Mouse (Mus musculus) telencephalon, adult 2 months (tissue): ENCODE results near the gene Gm4894.
A peak's percentile ranks its signal among the peaks of the same experiment; 100 is the strongest.

Source experiments
- DNase-seq: peaks from one replicate; pipeline ENCODE4 v3.0.0-alpha.2; 2011; ENCODE audit warnings: low read depth, low spot score

Gene Gm4894

DNA sequence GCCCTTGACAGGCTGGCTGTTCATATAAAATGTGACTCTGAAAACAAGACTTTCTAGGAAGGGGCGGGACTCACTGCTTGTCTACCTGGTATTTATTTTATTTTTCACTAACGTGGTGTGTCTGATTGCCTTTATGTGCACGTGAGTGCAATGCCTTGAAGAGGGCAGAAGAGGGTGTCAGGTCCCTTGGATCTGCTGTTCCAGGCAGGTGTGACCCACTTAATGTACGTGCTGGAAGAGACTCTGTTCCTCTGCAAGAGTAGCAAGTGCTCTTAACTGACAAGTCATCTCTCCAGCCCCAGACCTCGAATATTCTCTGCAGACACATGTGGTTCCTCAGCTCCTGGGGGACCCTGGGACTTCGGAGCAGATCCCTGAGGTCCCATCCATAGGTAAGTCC is at the start of gene Gm4894:
Gene Gm4894 (plus strand): TSS at position 301 of the 400 bp plus-strand sequence.
- DNase-seq: no peak

DNA sequence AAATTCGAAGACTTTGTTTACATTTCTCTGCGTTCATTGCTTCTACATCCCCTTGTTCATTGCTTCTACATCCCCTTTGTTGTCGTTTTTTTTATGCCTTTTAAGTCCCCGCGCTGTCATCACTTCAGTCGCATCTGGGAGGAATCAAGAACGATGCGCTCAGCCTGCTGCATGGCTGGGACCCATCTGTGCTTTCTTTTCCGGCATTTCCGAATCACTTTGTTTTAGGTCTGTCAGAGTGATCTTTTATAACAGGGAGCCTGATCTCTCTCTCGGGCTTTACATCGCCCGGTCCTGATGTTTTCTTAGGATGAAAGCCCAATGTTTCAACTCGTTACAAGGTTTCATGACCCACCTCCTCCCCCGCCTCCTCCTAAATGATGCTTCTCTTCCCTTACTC is 44.0 kb upstream of the Gm4894 start:
- DNase-seq: no peak

DNA sequence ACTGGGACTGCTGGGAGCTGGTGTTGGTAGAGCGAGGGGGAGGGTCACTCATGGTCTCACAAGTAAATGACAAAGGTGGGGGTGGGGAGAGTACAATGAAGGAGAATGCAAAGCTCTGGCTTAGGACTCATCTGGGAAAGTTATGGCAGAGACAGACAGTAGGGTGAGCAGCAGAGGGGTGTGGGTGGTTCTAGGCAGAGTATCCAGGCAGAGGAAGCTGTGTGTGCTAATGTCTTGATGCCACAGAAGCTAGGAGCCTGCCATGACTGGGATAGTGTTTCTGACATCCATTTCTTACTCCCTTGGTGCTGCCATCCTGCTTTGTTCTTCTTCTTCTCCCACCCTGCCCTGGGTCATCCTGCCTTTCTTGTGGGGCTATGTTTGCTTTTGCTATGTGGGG is 38.8 kb upstream of the Gm4894 start:
- DNase-seq: no peak

- DNase-seq: no peak
Measured at GRCm38 (mm10) chr9:49214734-49215133, 35.6 kb upstream of the Gm4894 start.

GRCm38 (mm10) chr9:49217626-49218607 is 32.4 kb upstream of the Gm4894 start:
- DNase-seq: no peak

- DNase-seq: no peak
Measured at GRCm38 (mm10) chr9:49224488-49224887, 25.8 kb upstream of the Gm4894 start.

DNA sequence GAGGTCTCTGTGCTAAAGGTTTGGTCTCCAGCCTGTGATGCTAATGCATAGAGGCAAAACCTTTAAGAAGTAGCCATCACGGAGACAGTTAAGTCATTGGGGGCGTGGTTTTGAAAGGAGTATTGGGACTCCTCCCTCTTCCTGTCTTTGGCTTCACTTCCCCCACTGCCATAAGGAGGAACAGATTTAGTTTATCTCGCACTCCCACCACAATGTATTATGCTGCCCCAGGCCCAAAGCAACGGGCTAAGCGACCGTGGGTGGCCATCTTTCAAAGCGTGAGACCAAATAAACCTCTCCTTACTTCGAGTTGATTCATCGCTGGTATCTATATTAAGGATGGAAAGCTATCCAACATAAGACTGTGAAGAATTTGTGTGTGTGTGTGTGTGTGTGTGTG is 22.9 kb upstream of the Gm4894 start:
- peak; percentile 68 for DNase-seq

- peak; percentile 64 for DNase-seq
Measured at GRCm38 (mm10) chr9:49229054-49229453, 21.3 kb upstream of the Gm4894 start.

DNA sequence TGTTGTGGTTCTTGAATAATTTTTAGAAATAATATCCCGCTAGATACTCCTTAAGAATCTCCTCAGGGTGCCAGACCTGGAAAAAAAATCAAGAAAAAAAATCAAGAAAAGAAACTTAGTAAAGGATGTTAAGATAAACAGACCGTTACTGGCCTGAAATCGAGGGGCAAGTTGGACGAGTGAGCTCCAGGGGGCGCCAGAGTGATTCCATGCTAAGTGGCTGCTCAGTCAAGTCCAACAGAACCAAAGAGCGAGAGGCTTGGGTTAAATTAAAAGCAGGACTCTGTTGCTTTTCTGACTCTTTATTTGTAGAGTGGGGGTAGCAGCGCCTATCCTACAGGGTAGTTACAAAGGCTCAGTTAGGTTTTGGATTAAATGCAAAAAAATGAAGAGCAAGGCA is 3.5 kb upstream of the Gm4894 start:
- no peak for DNase-seq

GRCm38 (mm10) chr9:49268949-49269348 is 18.6 kb downstream of the Gm4894 start:
- DNase-seq: no peak

DNA sequence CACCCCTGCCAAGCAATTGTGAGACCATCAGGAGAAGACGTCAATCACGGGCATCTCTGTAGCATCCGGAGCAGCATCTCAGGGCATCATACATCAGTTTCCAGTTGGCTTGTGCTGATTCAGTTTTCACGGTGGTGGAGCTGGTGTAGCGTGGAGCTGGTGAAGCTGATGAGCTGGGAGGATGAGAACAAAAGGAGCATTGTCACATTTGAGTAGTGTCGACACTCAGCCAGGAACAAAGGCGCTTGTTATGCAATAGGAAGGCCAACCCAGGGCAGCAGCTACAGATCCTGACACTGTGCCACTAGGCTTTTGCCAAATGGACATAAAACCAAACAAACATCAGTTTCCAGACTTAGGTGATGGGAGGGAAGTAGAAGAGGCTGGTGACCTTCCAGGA is 23.2 kb downstream of the Gm4894 start:
- peak; percentile 58 for DNase-seq

DNA sequence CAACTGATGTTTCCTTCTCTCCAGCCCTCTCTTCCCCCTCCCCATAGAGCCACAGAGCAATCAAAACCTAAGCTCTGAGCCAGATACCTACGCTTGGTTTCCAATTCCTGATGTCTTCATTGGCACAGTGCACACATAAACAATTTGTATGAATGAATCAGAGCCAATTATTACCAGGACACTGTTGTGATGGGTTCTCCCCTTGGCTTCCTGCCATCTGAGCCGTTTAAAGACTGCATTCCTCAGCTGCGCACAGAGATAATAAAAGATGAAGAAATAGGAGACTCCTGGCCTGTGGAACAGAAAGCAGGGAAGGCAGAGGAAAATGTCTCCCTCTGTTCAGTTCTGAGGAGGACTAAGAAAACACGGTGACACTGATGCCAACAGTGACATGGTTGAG is 25.6 kb downstream of the Gm4894 start:
- DNase-seq: no peak

DNA sequence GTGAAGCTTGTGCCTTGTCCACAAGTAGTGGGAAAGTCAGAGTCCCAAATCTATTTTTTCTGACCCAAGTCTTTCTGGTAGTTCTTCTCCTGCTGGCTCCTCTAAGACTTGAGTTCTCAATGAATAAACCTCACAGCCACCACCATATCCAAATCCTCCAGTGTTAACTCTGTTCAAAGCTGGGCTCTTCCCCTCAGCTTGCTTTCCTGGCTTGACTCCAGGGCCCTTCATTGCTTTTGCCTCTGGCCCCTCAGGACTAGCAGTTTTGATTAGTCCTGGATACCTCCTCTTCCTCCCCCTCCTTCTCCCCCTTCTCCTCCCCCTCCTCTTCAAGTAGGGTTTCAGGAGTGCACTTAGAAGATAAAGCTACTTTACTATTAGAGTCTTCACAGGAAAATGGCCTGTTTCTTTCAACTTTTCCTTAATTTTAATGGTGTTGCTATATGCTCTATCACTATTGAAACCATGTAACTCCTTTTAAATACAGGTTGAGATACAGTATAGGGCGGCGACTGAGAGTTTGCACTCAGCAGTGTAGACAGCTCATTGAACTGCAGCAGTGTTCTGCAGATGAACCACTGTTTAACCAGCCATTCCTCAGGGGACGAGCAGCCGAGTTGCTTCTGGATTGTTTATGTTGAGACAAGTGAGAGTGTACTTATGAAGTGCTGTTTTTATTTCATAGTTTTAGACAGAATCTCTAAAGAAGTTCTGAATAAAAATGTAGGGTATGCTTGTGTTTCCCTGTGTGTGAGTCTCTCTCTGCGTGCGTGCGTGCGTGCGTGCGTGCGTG is 26.4 kb downstream of the Gm4894 start:
- DNase-seq: no peak

DNA sequence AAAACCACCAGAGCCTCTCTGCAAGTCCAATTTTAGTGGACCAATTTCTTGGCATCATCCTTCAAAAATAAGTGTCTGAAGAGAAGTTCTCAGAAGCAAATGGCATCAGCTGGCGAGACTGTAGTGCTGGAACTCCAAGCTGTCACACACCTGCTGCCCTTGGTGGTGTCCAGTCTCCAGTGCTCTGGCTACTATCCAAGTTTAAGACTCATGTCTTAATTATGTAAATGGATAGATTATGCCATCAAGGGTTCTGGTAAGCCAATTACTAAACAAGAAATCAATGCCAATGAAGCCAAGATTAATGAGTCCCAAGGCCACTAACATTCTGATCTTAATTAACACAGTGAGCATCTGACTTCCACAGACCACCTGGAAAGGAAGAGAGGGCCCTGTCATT is 44.8 kb downstream of the Gm4894 start:
- no peak for DNase-seq

GRCm38 (mm10) chr9:49307576-49307975 is 57.2 kb downstream of the Gm4894 start:
- DNase-seq: peak; percentile 47

DNA sequence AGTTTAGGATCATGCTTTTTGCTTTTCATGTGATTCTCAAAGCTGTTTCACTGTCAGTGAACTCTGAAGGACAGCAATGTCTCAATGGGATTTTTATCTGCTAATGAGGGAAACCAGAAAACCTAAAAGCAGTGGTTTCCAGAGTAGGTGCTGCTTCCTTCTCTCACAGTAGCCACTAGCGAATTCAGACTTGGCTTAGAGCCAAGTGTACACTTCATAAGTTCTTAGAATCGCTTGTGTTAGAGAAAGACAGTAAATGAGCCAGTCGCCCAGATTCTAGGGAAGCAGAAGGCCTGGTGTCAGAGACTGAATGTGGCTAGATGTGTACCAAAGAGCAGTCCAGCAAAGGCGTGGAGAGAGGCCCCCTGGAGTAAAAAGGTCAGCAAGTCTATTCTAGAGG is 60.5 kb downstream of the Gm4894 start:
- DNase-seq: no peak

GRCm38 (mm10) chr9:49318638-49319037 is 68.3 kb downstream of the Gm4894 start:
- DNase-seq: no peak
